Mouse (Mus musculus): ENCODE data around the gene Hdac11.

Gene Hdac11

GRCm38 (mm10) chr6:91156554-91157236 is at the start of gene Hdac11:
Gene Hdac11 (plus strand): TSS chr6:91156665.
- in situ Hi-C loops (cut with MboI, MseI), result no loop called here

- in situ Hi-C loops (cut with MboI, MseI), result loop anchor here (25.0 kb wide), 1 partner anchor 579 kb away; the partner anchor contains the start of gene Slc6a6
These were observed 48.1 kb upstream of the Hdac11 start for GRCm38 (mm10) chr6:91108301-91108916.

- in situ Hi-C loops (cut with MboI, MseI), result loop anchor here (25.0 kb wide), 1 partner anchor 578 kb away; the partner anchor contains the start of gene Slc6a6
These were observed 47.5 kb upstream of the Hdac11 start for GRCm38 (mm10) chr6:91108917-91109450.

- in situ Hi-C loops (cut with MboI, MseI), result loop anchor here (25.0 kb wide), 1 partner anchor 578 kb away; the partner anchor contains the start of gene Slc6a6
These were observed 47.0 kb upstream of the Hdac11 start for GRCm38 (mm10) chr6:91109489-91109888.

GRCm38 (mm10) chr6:91110323-91111020 is 46.0 kb upstream of the Hdac11 start:
- in situ Hi-C loops (cut with MboI, MseI), result loop anchor here (25.0 kb wide), 1 partner anchor 577 kb away; the partner anchor contains the start of gene Slc6a6

GRCm38 (mm10) chr6:91111141-91111953 is 45.1 kb upstream of the Hdac11 start:
- in situ Hi-C loops (cut with MboI, MseI), result loop anchor here (25.0 kb wide), 1 partner anchor 576 kb away; the partner anchor contains the start of gene Slc6a6

GRCm38 (mm10) chr6:91111954-91112252 is 44.6 kb upstream of the Hdac11 start:
- in situ Hi-C loops (cut with MboI, MseI), result loop anchor here (25.0 kb wide), 1 partner anchor 575 kb away; the partner anchor contains the start of gene Slc6a6

GRCm38 (mm10) chr6:91114716-91115115 is 41.7 kb upstream of the Hdac11 start:
- in situ Hi-C loops (cut with MboI, MseI), result loop anchor here (25.0 kb wide), 1 partner anchor 573 kb away; the partner anchor contains the start of gene Slc6a6

- in situ Hi-C loops (cut with MboI, MseI), result loop anchor here (25.0 kb wide), 1 partner anchor 572 kb away; the partner anchor contains the start of gene Slc6a6
These were observed 41.3 kb upstream of the Hdac11 start for GRCm38 (mm10) chr6:91115158-91115557.

- in situ Hi-C loops (cut with MboI, MseI), result loop anchor here (25.0 kb wide), 1 partner anchor 571 kb away; the partner anchor contains the start of gene Slc6a6
These were observed 40.6 kb upstream of the Hdac11 start for GRCm38 (mm10) chr6:91115863-91116243.

- in situ Hi-C loops (cut with MboI, MseI), result loop anchor here (25.0 kb wide), 1 partner anchor 571 kb away; the partner anchor contains the start of gene Slc6a6
These were observed 40.0 kb upstream of the Hdac11 start, which contains the start of gene Nup210 for GRCm38 (mm10) chr6:91116244-91117145. Gene Nup210 (minus strand): TSS chr6:91116829.

GRCm38 (mm10) chr6:91117149-91117548 is 39.3 kb upstream of the Hdac11 start:
- in situ Hi-C loops (cut with MboI, MseI), result loop anchor here (25.0 kb wide), 1 partner anchor 570 kb away; the partner anchor contains the start of gene Slc6a6

GRCm38 (mm10) chr6:91118526-91118925 is 37.9 kb upstream of the Hdac11 start:
- in situ Hi-C loops (cut with MboI, MseI), result loop anchor here (25.0 kb wide), 1 partner anchor 569 kb away; the partner anchor contains the start of gene Slc6a6

GRCm38 (mm10) chr6:91120206-91120605 is 36.3 kb upstream of the Hdac11 start:
- in situ Hi-C loops (cut with MboI, MseI), result loop anchor here (25.0 kb wide), 1 partner anchor 567 kb away; the partner anchor contains the start of gene Slc6a6

GRCm38 (mm10) chr6:91121089-91121488 is 35.4 kb upstream of the Hdac11 start:
- in situ Hi-C loops (cut with MboI, MseI), result loop anchor here (25.0 kb wide), 1 partner anchor 566 kb away; the partner anchor contains the start of gene Slc6a6

- in situ Hi-C loops (cut with MboI, MseI), result loop anchor here (25.0 kb wide), 1 partner anchor 564 kb away; the partner anchor contains the start of gene Slc6a6
These were observed 33.0 kb upstream of the Hdac11 start for GRCm38 (mm10) chr6:91123453-91123852.

GRCm38 (mm10) chr6:91124286-91125227 is 31.9 kb upstream of the Hdac11 start:
- in situ Hi-C loops (cut with MboI, MseI), result loop anchor here (25.0 kb wide), 1 partner anchor 563 kb away; the partner anchor contains the start of gene Slc6a6

- in situ Hi-C loops (cut with MboI, MseI), result no loop called here
These were observed 31.3 kb upstream of the Hdac11 start for GRCm38 (mm10) chr6:91125228-91125585.

Measured in T-helper 1 cell (primary cell).